In genomic region chr9:12457810-12458209, GRCm38 (mm10) we compare ENCODE assay signal across 27 mouse cellular contexts.
DNase-seq lines count a peak whose midpoint lies in the region; ATAC-seq lines count a peak whose summit lies in the region.
"Had no signal": no experiment of that assay in that cellular context is flagged by ENCODE, and none has a peak within 500 bp of the region (broad histone marks: within the 10 kb centered on the region; RNA-seq: fewer than 3 reads in every experiment).

No protein-coding gene starts in this region.

- DNase-seq in frontal cortex, postnatal 14 days (ENCODE audit: low spot score in 2 of 2), result no peak
- peak; percentile 2 for DNase-seq in right cerebral cortex, adult 18-20 months
- no peak for DNase-seq in right cerebral cortex, postnatal 14 days
- peak; percentile 52 for DNase-seq in brain, adult 2 months (ENCODE audit: low read depth, low spot score)
- DNase-seq in left cerebral cortex, postnatal 14 days (ENCODE audit: low spot score in 2 of 2), result no peak
- DNase-seq: adrenal gland, adult 8-10 months; adrenal gland, postnatal 14 days; adrenal gland, postnatal 36 days; B cell, adult 2 months; cerebellum, adult 11 months; cerebellum, adult 18-20 months; cerebellum, adult 8-10 months; cerebellum, adult 9-11 months; cerebellum, postnatal 14 days; cerebellum, postnatal 36 days; embryo, embryonic 11 days had no signal

- H3K27ac ChIP-seq in midbrain, embryonic 15.5 days, result no peak overlapping the region
- H3K27ac ChIP-seq: embryonic facial prominence, embryonic 13.5 days; embryonic facial prominence, embryonic 15.5 days; forebrain, embryonic 10.5 days; forebrain, embryonic 12.5 days had no signal

- no peak overlapping the region for H3K4me2 ChIP-seq in midbrain, embryonic 15.5 days
- H3K4me2 ChIP-seq: embryonic facial prominence, embryonic 13.5 days; embryonic facial prominence, embryonic 15.5 days; forebrain, embryonic 12.5 days had no signal

- WGBS in midbrain, embryonic 15.5 days, result 88% methylated on average over 2 of the region's 2 CpGs

- no peak overlapping the region for H3K9ac ChIP-seq in midbrain, embryonic 15.5 days
- H3K9ac ChIP-seq: embryonic facial prominence, embryonic 13.5 days; embryonic facial prominence, embryonic 15.5 days; forebrain, embryonic 12.5 days had no signal

- no peaks in the 10 kb centered on the region for H3K36me3 ChIP-seq in midbrain, embryonic 15.5 days (replicated peaks)
- H3K36me3 ChIP-seq: embryonic facial prominence, embryonic 13.5 days; embryonic facial prominence, embryonic 15.5 days; forebrain, embryonic 10.5 days; forebrain, embryonic 12.5 days had no signal

- peak; percentile 62 for ATAC-seq in frontal cortex, adult (ENCODE audit: low TSS enrichment)
- ATAC-seq in midbrain, embryonic 15.5 days (replicated peaks), result no peak
- ATAC-seq: activated CD4-positive, CD25-positive, alpha-beta regulatory T cell, adult 4 months; forebrain, embryonic 14.5 days; forebrain, embryonic 16.5 days; Patski had no signal

- H3K4me1 ChIP-seq in midbrain, embryonic 15.5 days, result no peaks in the 10 kb centered on the region
- H3K4me1 ChIP-seq: embryonic facial prominence, embryonic 13.5 days; embryonic facial prominence, embryonic 15.5 days; forebrain, embryonic 10.5 days; forebrain, embryonic 12.5 days had no signal

- no peak overlapping the region for H3K4me3 ChIP-seq in midbrain, embryonic 15.5 days
- H3K4me3 ChIP-seq: embryonic facial prominence, embryonic 13.5 days; embryonic facial prominence, embryonic 15.5 days; erythroblast, embryonic 14.5 days; forebrain, embryonic 10.5 days; forebrain, embryonic 12.5 days had no signal

- H3K9me3 ChIP-seq in midbrain, embryonic 15.5 days, result no peaks in the 10 kb centered on the region
- H3K9me3 ChIP-seq: embryonic facial prominence, embryonic 13.5 days; embryonic facial prominence, embryonic 15.5 days; forebrain, embryonic 12.5 days had no signal

- H3K27me3 ChIP-seq in midbrain, embryonic 15.5 days (replicated peaks), result no peaks in the 10 kb centered on the region
- H3K27me3 ChIP-seq: embryonic facial prominence, embryonic 13.5 days; embryonic facial prominence, embryonic 15.5 days; forebrain, embryonic 12.5 days; Patski had no signal

- intact Hi-C loops in left cerebral cortex, postnatal 14 days (cut with DNase I), result no loop called here

Comparison
In these comparisons a context has a peak if more than half of its experiments do, and no peak if none do; other contexts are left out.
1. DNase-seq: peak in right cerebral cortex, adult 18-20 months (single experiment) and brain, adult 2 months (single experiment); none in frontal cortex, postnatal 14 days (0 of 2), right cerebral cortex, postnatal 14 days (single experiment) and left cerebral cortex, postnatal 14 days (0 of 2).